Mouse (Mus musculus): ENCODE measurements at regions not wholly inside any gene's neighbourhood (a gene's known extent, or its start where the extent isn't known, plus 50 kb on each side); places are given as distances from the start of the nearest gene placed in this dataset.

DNA sequence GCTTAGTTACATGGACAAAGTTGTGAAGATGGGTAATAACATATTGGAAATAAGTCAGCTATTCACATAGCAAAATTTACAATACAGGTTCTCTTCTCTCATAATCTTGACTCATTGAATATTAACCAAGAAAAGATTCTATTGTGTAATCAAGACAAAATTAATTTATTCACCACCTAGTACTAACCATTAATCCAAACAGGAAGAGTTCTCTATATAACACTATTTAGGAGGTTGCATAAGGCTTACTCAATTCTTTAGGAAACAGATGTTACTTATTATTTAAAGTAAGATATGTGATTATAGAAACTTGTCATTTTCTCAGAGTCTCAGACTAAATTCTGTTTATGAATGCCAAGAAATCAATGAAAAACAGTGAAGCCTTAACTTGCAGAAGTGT lies 600.4 kb upstream of the Tusc1 start:
- no peaks in the 10 kb centered on the region for H3K27me3 ChIP-seq (replicated peaks)
- no peaks in the 10 kb centered on the region for H3K9me3 ChIP-seq (replicated peaks)
- no peak overlapping the region for H3K4me2 ChIP-seq
- ATAC-seq, result no peak
- no peaks in the 10 kb centered on the region for H3K4me1 ChIP-seq
- H3K9ac ChIP-seq, result no peak overlapping the region
- no peak overlapping the region for H3K27ac ChIP-seq
- H3K36me3 ChIP-seq, result no peaks in the 10 kb centered on the region
- H3K4me3 ChIP-seq, result no peak overlapping the region

DNA sequence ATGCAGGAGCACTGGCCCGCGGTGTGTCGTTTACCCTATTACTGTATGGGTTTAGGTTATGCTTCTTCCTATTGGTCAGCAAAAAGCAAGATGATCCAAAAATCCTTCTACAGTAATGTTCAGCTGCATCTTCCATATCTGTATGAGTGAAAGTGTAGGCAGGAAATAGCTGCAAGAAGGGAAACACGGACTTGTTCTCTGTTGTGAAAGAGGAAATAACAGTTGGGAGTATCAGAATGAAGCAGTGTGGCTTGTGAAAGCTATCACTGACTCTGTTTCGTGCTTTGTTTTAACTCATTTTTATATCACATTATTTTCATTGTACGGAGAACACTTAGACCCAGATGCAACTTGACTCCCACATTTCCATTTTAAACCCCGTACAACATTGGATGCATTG lies 591.8 kb upstream of the Tusc1 start:
- 81% methylated on average over 7 of the region's 7 CpGs for WGBS (ENCODE audit: insufficient replicate concordance)
- ATAC-seq, result no peak
- no peak overlapping the region for H3K4me3 ChIP-seq
- no peaks in the 10 kb centered on the region for H3K9me3 ChIP-seq (replicated peaks)
- no peak overlapping the region for H3K4me2 ChIP-seq
- no peaks in the 10 kb centered on the region for H3K4me1 ChIP-seq
- H3K27me3 ChIP-seq (replicated peaks), result no peaks in the 10 kb centered on the region
- H3K27ac ChIP-seq, result no peak overlapping the region
- no peaks in the 10 kb centered on the region for H3K36me3 ChIP-seq
- H3K9ac ChIP-seq, result no peak overlapping the region

DNA sequence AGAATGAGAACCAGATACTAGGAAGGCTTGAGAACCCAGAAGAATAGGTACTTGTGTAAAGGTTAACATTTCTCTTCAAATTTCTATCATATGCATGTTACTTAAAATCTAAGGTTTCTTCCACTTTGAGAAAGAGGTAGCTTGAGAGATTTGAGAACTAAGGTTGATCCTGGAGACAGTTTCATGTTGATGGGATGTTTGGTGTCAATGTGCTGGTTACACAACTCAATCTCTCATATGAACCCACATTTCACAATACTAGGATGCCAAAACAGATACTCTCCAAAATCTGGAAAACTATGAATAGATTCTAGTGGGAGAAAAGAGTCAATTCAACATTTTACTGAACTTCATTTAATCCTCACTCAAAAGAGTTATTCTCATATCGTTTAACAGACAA lies 589.1 kb upstream of the Tusc1 start:
- Histone ChIP-seq H3K9me3 (replicated peaks) (no peaks in the 10 kb centered on the region), H3K27me3 (replicated peaks) (no peaks in the 10 kb centered on the region), H3K4me1 (no peaks in the 10 kb centered on the region), H3K4me3 (no peak overlapping the region), H3K27ac (no peak overlapping the region), H3K4me2 (no peak overlapping the region), H3K9ac (no peak overlapping the region), H3K36me3 (no peaks in the 10 kb centered on the region)
- WGBS (ENCODE audit: insufficient replicate concordance), result 69% methylated on average over 1 of the region's 1 CpGs
- no peak for ATAC-seq

DNA sequence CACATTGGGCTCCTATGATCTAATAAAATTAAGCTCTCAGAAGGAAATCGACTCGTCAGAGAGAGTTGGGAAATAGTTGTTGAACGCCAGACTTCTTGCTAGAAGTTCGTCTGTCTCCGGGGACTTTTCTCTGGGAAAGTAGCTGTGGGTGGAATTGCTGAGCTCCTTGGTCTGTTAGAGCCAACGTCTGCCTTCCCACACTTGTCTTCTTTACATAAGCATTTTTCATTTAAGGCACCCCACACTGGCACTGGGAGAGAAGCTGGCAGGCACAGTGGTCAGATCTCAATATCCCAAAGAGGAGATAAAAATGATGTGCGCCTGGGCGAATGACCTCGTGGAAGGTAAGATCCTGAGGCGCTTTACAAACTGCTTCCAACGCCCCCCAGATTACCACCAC lies 551.3 kb upstream of the Tusc1 start:
- H3K9ac ChIP-seq, result no peak overlapping the region
- H3K4me3 ChIP-seq, result no peak overlapping the region
- H3K27ac ChIP-seq, result no peak overlapping the region
- no peak for ATAC-seq
- WGBS (ENCODE audit: insufficient replicate concordance), result 79% methylated on average over 11 of the region's 11 CpGs
- H3K36me3 ChIP-seq, result no peaks in the 10 kb centered on the region
- no peaks in the 10 kb centered on the region for H3K4me1 ChIP-seq
- no peaks in the 10 kb centered on the region for H3K27me3 ChIP-seq (replicated peaks)
- H3K4me2 ChIP-seq, result no peak overlapping the region
- H3K9me3 ChIP-seq (replicated peaks), result no peaks in the 10 kb centered on the region

DNA sequence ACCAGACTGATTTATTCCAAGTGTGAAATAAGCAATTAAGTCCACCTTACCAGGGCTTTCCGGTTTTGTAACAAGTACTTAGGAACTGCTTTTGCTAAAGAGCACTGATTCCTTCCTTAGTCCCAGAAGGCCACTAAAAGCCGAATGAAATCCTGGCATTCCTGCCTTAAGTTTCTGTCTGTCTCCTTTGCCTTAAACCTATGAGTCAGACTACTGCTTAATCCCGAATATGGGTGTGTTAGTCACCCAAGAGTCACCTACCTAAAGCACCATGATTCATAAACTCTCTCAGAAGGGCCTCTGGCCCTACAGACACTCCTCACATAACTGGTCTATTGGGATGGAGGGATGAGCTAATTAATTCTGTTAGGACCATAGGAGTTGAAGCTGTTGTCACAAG lies 546.0 kb upstream of the Tusc1 start:
- no peak for ATAC-seq
- H3K36me3 ChIP-seq, result no peaks in the 10 kb centered on the region
- 54% methylated on average over 3 of the region's 3 CpGs for WGBS (ENCODE audit: insufficient replicate concordance)
- no peak overlapping the region for H3K4me3 ChIP-seq
- H3K27me3 ChIP-seq (replicated peaks), result no peaks in the 10 kb centered on the region
- no peaks in the 10 kb centered on the region for H3K4me1 ChIP-seq
- no peak overlapping the region for H3K27ac ChIP-seq
- no peak overlapping the region for H3K9ac ChIP-seq
- H3K9me3 ChIP-seq (replicated peaks), result no peaks in the 10 kb centered on the region
- no peak overlapping the region for H3K4me2 ChIP-seq

DNA sequence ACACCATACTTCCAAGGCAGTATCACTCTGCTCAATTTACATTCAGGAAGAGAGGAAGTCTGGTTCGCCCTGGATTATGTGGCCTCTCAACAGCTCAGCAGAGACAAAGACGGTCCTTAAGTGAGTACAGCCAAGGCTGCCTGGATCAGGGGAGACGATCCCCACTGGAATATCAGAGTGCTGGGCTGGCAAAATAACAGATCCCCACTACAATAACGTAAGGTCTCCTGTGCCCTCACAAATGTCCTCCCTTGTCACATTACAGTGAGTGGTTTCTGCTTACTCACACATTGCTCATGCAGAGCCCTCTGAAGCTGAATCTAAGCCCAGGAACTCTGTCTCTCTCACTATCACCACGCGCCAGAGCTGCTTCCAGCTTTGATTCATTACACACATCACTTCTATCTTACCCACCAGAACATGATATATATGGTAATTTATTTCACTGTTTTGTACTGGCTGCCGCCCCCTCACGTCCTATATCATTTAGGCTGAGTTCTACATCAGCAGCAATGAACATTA lies 544.1 kb upstream of the Tusc1 start:
- 62% methylated on average over 8 of the region's 8 CpGs for WGBS (ENCODE audit: insufficient replicate concordance)

DNA sequence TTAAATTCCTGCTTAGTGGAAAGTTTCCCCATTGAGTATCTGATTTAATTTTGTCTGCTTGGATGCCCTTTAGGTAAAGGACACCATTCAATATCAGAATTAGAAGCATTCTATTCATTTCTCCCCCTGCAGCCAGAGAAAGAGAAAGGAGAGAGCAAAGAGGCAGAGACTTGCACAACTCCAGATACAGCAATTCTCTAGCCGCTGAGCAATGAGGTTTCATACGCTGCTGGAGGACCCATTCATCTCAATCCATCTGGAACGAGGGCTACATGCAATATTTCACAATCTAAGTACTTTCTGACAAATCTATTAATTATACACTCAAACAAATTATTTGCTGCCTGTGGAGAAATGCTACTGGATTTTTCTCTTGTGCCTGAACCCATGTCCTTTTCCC lies 538.0 kb upstream of the Tusc1 start:
- H3K4me2 ChIP-seq, result no peak overlapping the region
- H3K27ac ChIP-seq, result no peak overlapping the region
- WGBS (ENCODE audit: insufficient replicate concordance), result 61% methylated on average over 3 of the region's 3 CpGs
- H3K36me3 ChIP-seq, result no peaks in the 10 kb centered on the region
- H3K4me3 ChIP-seq, result no peak overlapping the region
- no peaks in the 10 kb centered on the region for H3K9me3 ChIP-seq (replicated peaks)
- H3K9ac ChIP-seq, result no peak overlapping the region
- no peak for ATAC-seq
- H3K4me1 ChIP-seq, result no peaks in the 10 kb centered on the region
- no peaks in the 10 kb centered on the region for H3K27me3 ChIP-seq (replicated peaks)

More for the DNA sequence above, 544.1 kb upstream of the Tusc1 start:
- Histone ChIP-seq H3K4me1 (no peaks in the 10 kb centered on the region), H3K36me3 (no peaks in the 10 kb centered on the region), H3K4me2 (no peak overlapping the region), H3K27me3 (replicated peaks) (no peaks in the 10 kb centered on the region), H3K27ac (no peak overlapping the region), H3K9ac (no peak overlapping the region), H3K4me3 (no peak overlapping the region), H3K9me3 (replicated peaks) (no peaks in the 10 kb centered on the region)
- no peak for ATAC-seq

DNA sequence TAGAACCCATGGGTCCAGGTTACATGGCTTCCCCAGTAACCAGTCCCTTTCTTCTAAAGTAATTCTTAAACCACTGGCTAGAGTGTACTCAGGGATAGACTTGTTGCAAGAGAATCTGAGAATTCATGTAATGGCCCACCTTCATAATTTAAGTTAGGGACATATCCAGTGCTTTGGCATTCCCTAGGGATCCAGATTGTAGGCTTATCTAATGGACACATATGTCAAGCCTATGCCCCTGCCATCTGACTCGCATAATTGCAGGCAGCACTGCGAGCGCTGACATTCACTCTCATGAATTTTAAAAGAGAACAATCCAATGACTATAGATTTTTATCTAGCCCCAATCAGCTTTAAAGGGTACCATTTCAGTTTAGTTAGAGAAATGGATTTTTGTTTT lies 518.1 kb upstream of the Tusc1 start:
- H3K4me2 ChIP-seq, result no peak overlapping the region
- no peak overlapping the region for H3K4me3 ChIP-seq
- no peak overlapping the region for H3K27ac ChIP-seq
- H3K9ac ChIP-seq, result no peak overlapping the region
- no peak for ATAC-seq
- H3K9me3 ChIP-seq (replicated peaks), result no peaks in the 10 kb centered on the region
- no peaks in the 10 kb centered on the region for H3K27me3 ChIP-seq (replicated peaks)
- no peaks in the 10 kb centered on the region for H3K36me3 ChIP-seq
- H3K4me1 ChIP-seq, result no peaks in the 10 kb centered on the region
- 80% methylated on average over 3 of the region's 3 CpGs for WGBS (ENCODE audit: insufficient replicate concordance)

DNA sequence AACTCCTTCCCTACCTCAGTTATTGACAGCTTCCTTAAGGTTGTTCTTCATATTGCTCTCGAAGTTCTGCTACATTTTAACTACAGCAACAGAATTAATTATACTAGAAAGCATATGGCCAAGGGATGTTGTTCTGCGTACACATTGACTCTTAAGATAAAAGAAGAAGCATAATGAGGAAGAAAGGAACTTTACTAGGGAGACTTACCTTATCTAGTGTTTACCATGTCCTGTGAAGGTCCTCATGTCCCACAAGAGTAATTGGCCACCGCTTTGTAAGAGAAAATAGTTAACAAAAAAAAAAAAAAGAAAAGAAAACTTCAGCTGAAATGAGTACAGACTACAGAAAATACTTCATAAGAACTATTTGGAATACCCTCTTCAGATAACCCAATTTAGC lies 513.9 kb upstream of the Tusc1 start:
- Histone ChIP-seq H3K4me3 (no peak overlapping the region), H3K27me3 (replicated peaks) (no peaks in the 10 kb centered on the region), H3K9me3 (replicated peaks) (no peaks in the 10 kb centered on the region), H3K27ac (no peak overlapping the region), H3K9ac (no peak overlapping the region), H3K4me2 (no peak overlapping the region), H3K4me1 (no peaks in the 10 kb centered on the region), H3K36me3 (no peaks in the 10 kb centered on the region)
- 35% methylated on average over 3 of the region's 3 CpGs for WGBS (ENCODE audit: insufficient replicate concordance)
- ATAC-seq, result no peak

DNA sequence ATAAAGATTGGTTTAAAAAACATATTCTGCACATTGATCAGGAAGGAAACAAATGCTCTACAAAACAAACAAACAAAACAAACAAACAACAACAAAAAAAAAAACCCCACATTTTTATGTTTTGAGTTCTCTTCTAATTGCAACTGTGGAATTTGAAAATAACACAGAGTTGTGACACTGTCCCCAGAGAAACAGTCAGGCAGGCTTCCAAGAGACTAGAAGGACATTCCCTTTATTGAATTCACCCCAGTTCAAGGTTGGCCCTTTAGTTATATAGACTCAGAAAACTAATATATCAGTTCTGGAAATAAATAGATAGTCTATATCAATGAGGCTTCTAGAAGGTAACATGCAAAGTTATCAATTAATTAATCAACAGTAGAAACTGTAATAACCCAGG lies 495.4 kb upstream of the Tusc1 start:
- no peaks in the 10 kb centered on the region for H3K36me3 ChIP-seq
- no peak for ATAC-seq
- no peaks in the 10 kb centered on the region for H3K9me3 ChIP-seq (replicated peaks)
- no peak overlapping the region for H3K4me2 ChIP-seq
- no peaks in the 10 kb centered on the region for H3K27me3 ChIP-seq (replicated peaks)
- H3K9ac ChIP-seq, result no peak overlapping the region
- H3K27ac ChIP-seq, result no peak overlapping the region
- H3K4me3 ChIP-seq, result no peak overlapping the region
- H3K4me1 ChIP-seq, result no peaks in the 10 kb centered on the region

DNA sequence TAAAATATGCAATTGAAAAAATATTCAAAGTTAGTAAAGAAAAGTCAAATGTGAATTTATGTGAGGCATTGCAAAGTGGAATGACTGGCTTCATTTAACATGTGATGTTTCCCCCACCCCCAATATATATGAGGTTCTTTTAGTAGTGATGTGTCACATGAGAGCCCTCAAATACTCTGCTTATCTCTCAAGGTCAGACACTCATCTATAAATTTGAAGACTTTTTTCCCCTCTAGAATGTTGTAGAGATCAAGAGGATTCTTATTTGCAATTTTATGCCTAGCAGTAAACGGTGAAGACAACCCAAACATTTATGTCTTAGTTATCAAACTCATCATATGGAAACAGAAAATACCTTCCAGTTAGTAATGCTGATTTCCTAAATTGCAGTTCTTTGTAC lies 457.8 kb upstream of the Tusc1 start:
- no peaks in the 10 kb centered on the region for H3K36me3 ChIP-seq
- H3K9me3 ChIP-seq (replicated peaks), result no peaks in the 10 kb centered on the region
- no peak for ATAC-seq
- 61% methylated on average over 1 of the region's 1 CpGs for WGBS (ENCODE audit: insufficient replicate concordance)
- H3K27ac ChIP-seq, result no peak overlapping the region
- no peak overlapping the region for H3K4me3 ChIP-seq
- no peak overlapping the region for H3K9ac ChIP-seq
- no peak overlapping the region for H3K4me2 ChIP-seq
- H3K27me3 ChIP-seq (replicated peaks), result no peaks in the 10 kb centered on the region
- no peaks in the 10 kb centered on the region for H3K4me1 ChIP-seq

DNA sequence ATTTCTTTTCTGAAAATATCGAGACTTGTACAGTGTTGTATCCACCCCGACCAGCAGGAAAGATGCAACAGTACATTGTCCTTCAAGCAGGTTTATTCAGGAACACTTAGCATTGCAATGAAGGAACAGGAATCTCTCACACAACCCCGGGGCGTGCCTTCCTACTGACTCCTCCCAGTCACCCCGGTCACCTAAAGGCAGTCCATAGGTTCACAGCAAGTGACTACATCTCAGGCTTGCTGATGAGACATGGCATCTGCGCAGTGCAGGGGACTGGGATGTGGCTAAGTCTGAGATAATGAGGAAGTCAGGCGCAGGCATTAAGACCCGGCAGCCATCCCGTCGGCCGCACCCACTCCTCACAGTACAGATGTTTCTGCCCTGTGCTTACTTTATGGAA lies 454.8 kb upstream of the Tusc1 start:
- Histone ChIP-seq H3K4me1 (no peaks in the 10 kb centered on the region), H3K36me3 (no peaks in the 10 kb centered on the region), H3K9me3 (replicated peaks) (no peaks in the 10 kb centered on the region), H3K27me3 (replicated peaks) (no peaks in the 10 kb centered on the region), H3K4me3 (no peak overlapping the region), H3K27ac (no peak overlapping the region), H3K4me2 (no peak overlapping the region), H3K9ac (no peak overlapping the region)
- 59% methylated on average over 11 of the region's 11 CpGs for WGBS (ENCODE audit: insufficient replicate concordance)
- ATAC-seq, result no peak

DNA sequence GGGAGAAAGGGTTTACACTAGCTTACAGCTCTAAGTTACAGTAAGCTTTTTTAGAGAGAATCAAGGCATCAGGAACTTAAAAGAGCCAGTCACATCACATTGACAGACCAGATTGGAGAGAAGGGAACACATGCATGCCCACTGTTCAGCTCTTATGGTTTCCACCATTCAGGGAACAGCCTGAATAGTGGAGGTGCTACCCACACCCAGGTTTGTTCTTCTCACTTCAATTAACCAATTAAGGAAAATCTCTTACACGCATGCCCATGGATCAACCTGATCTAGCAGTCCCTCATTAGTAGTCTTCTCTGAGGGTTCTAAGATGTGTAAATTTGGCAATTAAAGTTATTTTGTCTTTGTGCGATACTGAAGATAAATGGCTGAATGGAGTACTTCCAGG lies 419.2 kb upstream of the Tusc1 start:
- ATAC-seq, result no peak
- Histone ChIP-seq H3K36me3 (no peaks in the 10 kb centered on the region), H3K27ac (no peak overlapping the region), H3K4me1 (no peaks in the 10 kb centered on the region), H3K9me3 (replicated peaks) (no peaks in the 10 kb centered on the region), H3K27me3 (replicated peaks) (no peaks in the 10 kb centered on the region), H3K4me2 (no peak overlapping the region), H3K4me3 (no peak overlapping the region), H3K9ac (no peak overlapping the region)
- 76% methylated on average over 2 of the region's 2 CpGs for WGBS (ENCODE audit: insufficient replicate concordance)

Data from liver, embryonic 12.5 days (tissue).